Mouse (Mus musculus) hindbrain, postnatal 0 days (tissue): ENCODE results near the gene Hist1h2bg. TPM values are rescaled to one million over a fixed set of nuclear protein-coding genes. Genes with fewer than 3 reads are reported as not detected.
"Not testable (repeated sequence)": the region's sequence is repeated elsewhere in the genome, so short reads cannot be mapped to it uniquely, and the experiment has no call there.

Experiments used
- ATAC-seq: fragments of 200-750 bp; cut with Nextera tagmentation; 2 replicates; pipeline ENCODE4 v1.8.0; 2017; ENCODE audit warnings: mild to moderate bottlenecking, moderate TSS enrichment, moderate library complexity
- DNase-seq: peaks from one replicate; pipeline ENCODE4 v3.0.0-alpha.2; 2015; ENCODE audit warnings: low spot score
- H3K27ac ChIP-seq: fragments of 300-500 bp; sonication (generic); 2 replicates; pipeline ENCODE4 v1.5.1; 2014; ENCODE audit warnings: mild to moderate bottlenecking
- H3K27me3 ChIP-seq: fragments of 300-500 bp; sonication (generic); 2 replicates; pipeline ENCODE4 v1.6.1; 2014; ENCODE audit warnings: low read length, mixed read lengths; ENCODE audit not compliant: insufficient read depth
- H3K36me3 ChIP-seq: fragments of 300-500 bp; sonication (generic); 2 replicates; pipeline ENCODE4 v1.6.1; 2014; ENCODE audit warnings: low read length, mixed read lengths; ENCODE audit not compliant: insufficient read depth
- H3K4me1 ChIP-seq: fragments of 300-500 bp; sonication (generic); 2 replicates; pipeline ENCODE4 v1.6.1; 2014; ENCODE audit warnings: antibody characterized with exemption, low read length, mixed read lengths; ENCODE audit not compliant: insufficient read depth
- H3K4me2 ChIP-seq: fragments of 300-500 bp; sonication (generic); 2 replicates; pipeline ENCODE4 v1.6.1; 2014; ENCODE audit warnings: low read depth, mild to moderate bottlenecking, low read length, moderate library complexity, mixed read lengths
- H3K4me3 ChIP-seq: fragments of 300-500 bp; sonication (generic); 2 replicates; pipeline ENCODE4 v1.5.1; 2014; ENCODE audit warnings: low read length
- H3K9ac ChIP-seq: fragments of 300-500 bp; sonication (generic); replicated peaks from 2 replicates; pipeline ENCODE4 v1.6.1; 2014; ENCODE audit warnings: mild to moderate bottlenecking, low read length, moderate library complexity, mixed read lengths
- H3K9me3 ChIP-seq: fragments of 300-500 bp; sonication (generic); 2 replicates; pipeline ENCODE4 v1.6.1; 2016; ENCODE audit warnings: low read length, mixed read lengths
- CTCF ChIP-seq: IDR thresholded peaks from 2 replicates; pipeline ENCODE4 v1.5.1; 2016; ENCODE audit warnings: antibody characterized with exemption, control low read depth, low read depth
- WGBS: fragments of 180-500 bp; shearing (Covaris S2); extraction: QIAGEN DNeasy Blood & Tissue Kit; methylation state at CpG from one replicate; pipeline ENCODE4 v1.1.7; 2014; 5-methylcytosine and 5-hydroxymethylcytosine counted together
- polyA plus RNA-seq: library from polyadenylated mRNA; unstranded; fragments of >200 nt; fragmentation: Nextera tagmentation; extraction: Ambion mirVana; gene quantifications from 2 replicates; pipeline ENCODE4 v1.2.1, GENCODE M21; 2015
- total RNA-seq: library from RNA; depleted of rRNA; stranded (reverse); fragments of >200 nt; gene quantifications from 2 replicates; pipeline ENCODE4 v1.2.3, GENCODE M21; 2014

Gene Hist1h2bg
- total and polyA plus RNA-seq, 2 experiments from 2014 or later, result 2.6 to 1,151 TPM

DNA sequence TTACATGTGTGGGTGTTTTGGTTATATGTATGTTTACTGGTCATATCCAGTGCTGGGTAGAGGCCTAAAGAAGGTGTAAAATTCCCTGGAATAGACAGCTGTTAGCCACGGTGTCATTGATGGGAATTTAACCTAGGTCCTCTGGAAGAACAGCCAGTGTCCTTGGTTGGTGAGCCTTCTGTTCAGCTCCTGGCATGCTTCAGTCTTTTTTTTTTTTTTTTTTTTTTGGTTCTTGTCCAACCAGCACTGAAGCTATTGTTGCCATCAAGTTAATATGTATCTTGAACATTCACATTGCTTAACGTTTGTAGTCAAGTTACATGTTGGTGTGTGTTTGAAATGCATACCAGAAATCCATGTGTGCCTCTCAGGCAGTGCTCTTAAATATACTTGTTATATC, 6.7 kb upstream of the Hist1h2bg start:
- ATAC-seq (no peak), DNase-seq (no peak)
- Histone ChIP-seq H3K4me1 (no peaks in the 10 kb centered on the region), H3K9me3 (no peaks in the 10 kb centered on the region), H3K36me3 (no peaks in the 10 kb centered on the region), H3K4me3 (no peak overlapping the region), H3K4me2 (no peak overlapping the region), H3K27me3 (no peaks in the 10 kb centered on the region), H3K27ac (no peak overlapping the region), H3K9ac (no peak overlapping the region)
- no peak for TF ChIP-seq CTCF
- 86% methylated on average over 2 of the region's 2 CpGs for WGBS

DNA sequence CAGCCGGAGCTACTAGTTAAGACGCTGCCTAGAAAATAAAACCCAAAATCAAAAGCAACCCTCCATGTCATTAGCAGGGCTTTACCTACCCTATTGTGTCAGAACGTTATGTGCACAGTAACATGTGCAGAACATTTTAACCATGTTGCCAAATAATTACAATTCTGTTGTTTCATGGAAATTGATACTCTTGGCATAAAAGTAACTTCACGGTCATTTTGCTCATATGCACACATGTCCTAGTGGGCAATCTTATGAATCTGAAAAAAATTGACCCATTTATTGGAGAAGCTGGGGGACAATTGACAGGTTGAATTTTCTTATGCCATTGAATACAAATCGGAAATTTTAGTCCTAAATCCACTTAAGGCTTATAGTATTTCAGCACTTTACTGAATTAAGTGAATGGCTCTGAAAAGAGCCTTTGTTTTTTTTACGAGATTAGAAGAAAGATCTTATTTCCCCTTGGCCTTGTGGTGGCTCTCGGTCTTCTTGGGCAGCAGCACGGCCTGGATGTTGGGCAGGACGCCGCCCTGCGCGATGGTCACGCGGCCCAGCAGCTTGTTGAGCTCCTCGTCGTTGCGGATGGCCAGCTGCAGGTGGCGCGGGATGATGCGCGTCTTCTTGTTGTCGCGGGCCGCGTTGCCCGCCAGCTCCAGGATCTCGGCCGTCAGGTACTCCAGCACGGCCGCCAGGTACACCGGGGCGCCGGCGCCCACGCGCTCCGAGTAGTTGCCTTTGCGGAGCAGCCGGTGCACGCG, 755 bp upstream of the Hist1h2bg start:
- H3K9me3 ChIP-seq, H3K36me3 ChIP-seq, H3K4me1 ChIP-seq, H3K27me3 ChIP-seq: not testable (repeated sequence)
- Histone ChIP-seq H3K9ac (peak overlapping the region; percentile 44), H3K4me3 (peak overlapping the region; percentile 39), H3K27ac (peak overlapping the region; percentile 95), H3K4me2 (peak overlapping the region; percentile 59)
- ATAC-seq (peak; percentile 31; the same call in 1 of the 2 replicates), DNase-seq (peak; percentile 13)
- WGBS, result 4% methylated on average over 18 of the region's 41 CpGs

GRCm38 (mm10) chr13:23571504-23572217, 465 bp downstream of the Hist1h2bg start:
- not testable (repeated sequence) for DNase-seq, H3K4me1 ChIP-seq, ATAC-seq, H3K27me3 ChIP-seq, H3K36me3 ChIP-seq, H3K9me3 ChIP-seq
- peak overlapping the region; percentile 95 for H3K27ac ChIP-seq
- WGBS, result under 1% methylated on average over 10 of the region's 34 CpGs
- peak overlapping the region; percentile 39 for H3K4me3 ChIP-seq
- peak overlapping the region; percentile 59 for H3K4me2 ChIP-seq
- H3K9ac ChIP-seq, result peak overlapping the region; percentile 51

DNA sequence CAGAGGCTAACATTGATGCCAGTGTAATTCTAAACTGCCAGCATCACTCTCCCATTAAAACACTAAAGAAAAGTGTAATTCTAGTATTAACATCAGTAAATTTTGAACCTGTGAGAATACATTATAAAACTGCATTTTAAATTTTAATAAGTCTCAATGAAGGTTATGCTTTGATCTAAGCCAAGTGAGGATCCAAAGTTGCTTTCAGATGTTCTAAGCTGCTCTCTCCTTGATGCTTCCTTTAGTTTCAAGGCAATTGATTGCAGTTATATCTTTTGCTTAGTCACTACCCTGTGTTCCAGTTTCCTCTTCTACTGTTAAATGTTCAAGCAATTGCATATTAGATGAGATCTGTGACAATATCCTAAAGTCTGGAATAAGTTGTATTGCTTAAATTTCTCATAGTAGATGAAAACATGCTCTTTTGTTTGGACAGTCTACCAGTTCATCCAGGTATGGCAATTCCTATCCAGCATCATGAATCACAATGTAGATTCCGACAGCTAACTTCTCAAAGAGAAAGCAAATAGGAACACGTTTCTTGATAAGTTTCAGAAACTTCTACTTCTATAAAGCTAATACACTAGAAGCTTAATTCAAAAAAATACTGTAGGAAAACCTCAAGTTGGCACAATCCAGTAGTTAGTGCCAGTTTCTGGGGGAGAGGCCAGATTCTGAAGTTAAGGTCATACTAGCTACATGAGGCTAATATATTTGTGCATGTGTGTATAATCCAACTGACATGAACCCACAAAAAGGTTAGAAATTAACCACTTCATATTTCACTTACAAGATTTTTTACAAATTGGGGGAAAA, 1.2 kb downstream of the Hist1h2bg start:
- peak overlapping the region; percentile 95 for H3K27ac ChIP-seq
- peak overlapping the region; percentile 51 for H3K9ac ChIP-seq
- H3K36me3 ChIP-seq, result no peaks in the 10 kb centered on the region
- WGBS, result 44% methylated on average over 2 of the region's 2 CpGs
- H3K27me3 ChIP-seq, result no peaks in the 10 kb centered on the region
- no peak for DNase-seq
- peak overlapping the region; percentile 39 for H3K4me3 ChIP-seq
- peak overlapping the region; percentile 59 for H3K4me2 ChIP-seq
- ATAC-seq, result no peak
- no peak for TF ChIP-seq CTCF
- peaks cover 7% of the 10 kb centered on the region; the same call in 1 of the 2 replicates for H3K4me1 ChIP-seq
- H3K9me3 ChIP-seq, result no peaks in the 10 kb centered on the region

- 9% methylated on average over 17 of the region's 20 CpGs for WGBS
These were observed 2.1 kb downstream of the Hist1h2bg start for GRCm38 (mm10) chr13:23573034-23573897.

GRCm38 (mm10) chr13:23573898-23574524, 2.8 kb downstream of the Hist1h2bg start, which contains the start of the genes Hist1h2bf and Hist1h2ad:
Gene Hist1h2bf, minus strand, starts transcription at chr13:23574196.
Gene Hist1h2ad, plus strand, starts transcription at chr13:23574381.
- not testable (repeated sequence) for H3K9me3 ChIP-seq, H3K4me1 ChIP-seq, H3K27me3 ChIP-seq, H3K36me3 ChIP-seq, H3K9ac ChIP-seq
- Histone ChIP-seq H3K27ac (peak within 1 kb of the TSS; percentile 81), H3K4me2 (peak within 1 kb of the TSS; percentile 59), H3K4me3 (peak within 1 kb of the TSS; percentile 32)
- peak; percentile 99 for DNase-seq
- WGBS, result under 1% methylated on average over 30 of the region's 42 CpGs
- peak; percentile 95 for ATAC-seq

More at GRCm38 (mm10) chr13:23573034-23573897, 2.1 kb downstream of the Hist1h2bg start:
- H3K27me3 ChIP-seq, DNase-seq, H3K4me1 ChIP-seq, ATAC-seq, H3K36me3 ChIP-seq, H3K9me3 ChIP-seq, H3K9ac ChIP-seq: not testable (repeated sequence)
- peak overlapping the region; percentile 81 for H3K27ac ChIP-seq
- H3K4me2 ChIP-seq, result peak overlapping the region; percentile 59
- peak overlapping the region; percentile 39 for H3K4me3 ChIP-seq

DNA sequence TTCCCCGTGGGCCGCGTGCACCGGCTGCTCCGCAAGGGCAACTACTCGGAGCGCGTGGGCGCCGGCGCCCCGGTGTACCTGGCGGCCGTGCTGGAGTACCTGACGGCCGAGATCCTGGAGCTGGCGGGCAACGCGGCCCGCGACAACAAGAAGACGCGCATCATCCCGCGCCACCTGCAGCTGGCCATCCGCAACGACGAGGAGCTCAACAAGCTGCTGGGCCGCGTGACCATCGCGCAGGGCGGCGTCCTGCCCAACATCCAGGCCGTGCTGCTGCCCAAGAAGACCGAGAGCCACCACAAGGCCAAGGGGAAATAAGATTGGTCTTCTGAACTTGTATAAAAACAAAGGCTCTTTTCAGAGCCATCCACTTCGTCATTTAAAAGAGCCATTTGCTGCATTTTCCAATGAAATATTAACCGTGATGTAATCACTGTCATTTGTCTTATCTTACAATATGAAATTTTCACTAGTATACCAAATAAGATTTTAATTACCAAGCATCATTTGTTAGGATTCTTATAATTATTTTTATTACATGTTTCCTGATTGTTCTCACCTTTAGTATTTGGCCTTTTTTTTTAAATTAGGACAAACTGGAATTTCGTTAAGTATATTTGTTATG, 3.5 kb downstream of the Hist1h2bg start:
- DNase-seq, H3K9me3 ChIP-seq, H3K9ac ChIP-seq, H3K36me3 ChIP-seq, H3K27me3 ChIP-seq, H3K4me1 ChIP-seq: not testable (repeated sequence)
- under 1% methylated on average over 5 of the region's 39 CpGs for WGBS
- ATAC-seq, result peak; percentile 18
- H3K4me2 ChIP-seq, result peak overlapping the region; percentile 59
- H3K27ac ChIP-seq, result peak overlapping the region; percentile 81
- peak overlapping the region; percentile 32 for H3K4me3 ChIP-seq
